Mouse (Mus musculus): ENCODE results near the gene Chic2.

Gene Chic2

DNA sequence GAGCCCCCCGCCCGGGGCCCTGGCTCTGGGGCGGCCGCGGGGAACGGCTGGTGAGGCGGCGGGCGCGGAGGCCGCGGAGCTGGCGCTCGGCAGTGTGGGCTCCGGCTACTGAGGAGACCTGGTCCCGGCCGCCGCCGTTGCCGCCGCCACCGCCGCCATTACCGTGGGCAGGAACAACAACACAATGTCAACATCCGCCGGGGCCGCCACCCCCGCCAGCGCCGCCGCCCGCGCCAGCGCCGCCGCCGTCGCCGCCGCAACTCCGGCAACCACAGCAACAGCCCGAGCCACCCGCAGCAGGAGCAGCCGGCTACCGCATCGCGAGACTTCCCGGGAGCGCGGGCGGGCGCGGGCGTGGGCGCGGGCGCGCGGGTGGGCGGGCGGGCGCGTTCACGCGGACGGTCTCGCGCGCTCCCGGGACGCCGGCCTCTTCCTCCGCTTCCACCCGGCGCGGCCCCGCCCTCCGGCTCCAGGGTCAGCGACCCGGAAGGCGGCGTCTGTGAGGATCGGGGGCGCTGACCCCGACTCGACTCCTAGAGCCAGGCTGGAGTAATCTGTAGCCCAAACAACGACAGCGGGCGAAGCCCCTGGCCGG is at the start of gene Chic2:
Chic2 (minus strand) TSS at position 465 of the 595 bp plus-strand sequence.
- DNase-seq (ENCODE audit: extremely low spot score, low spot score), result peak; percentile 88

DNA sequence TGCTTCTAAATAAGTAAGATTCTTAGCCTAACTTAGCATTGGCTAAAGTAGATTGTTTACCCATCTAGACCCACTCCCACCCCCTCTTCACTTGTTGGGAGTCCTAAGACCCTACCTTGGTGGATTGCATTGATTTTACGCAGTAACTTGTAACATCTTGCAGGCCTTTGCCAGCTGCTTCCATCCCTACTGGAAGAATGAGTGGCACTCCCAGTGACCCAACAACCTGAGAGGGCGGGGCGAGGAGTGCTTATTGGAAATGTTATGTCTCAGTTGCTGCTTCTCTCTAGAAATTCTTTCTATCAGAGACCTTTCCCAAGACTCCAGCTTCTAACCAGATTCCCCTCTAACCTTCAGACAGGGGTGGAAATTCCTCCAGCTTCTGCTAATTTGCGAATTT is 41.3 kb upstream of the Chic2 start:
- DNase-seq (ENCODE audit: extremely low spot score, low spot score), result no peak

DNA sequence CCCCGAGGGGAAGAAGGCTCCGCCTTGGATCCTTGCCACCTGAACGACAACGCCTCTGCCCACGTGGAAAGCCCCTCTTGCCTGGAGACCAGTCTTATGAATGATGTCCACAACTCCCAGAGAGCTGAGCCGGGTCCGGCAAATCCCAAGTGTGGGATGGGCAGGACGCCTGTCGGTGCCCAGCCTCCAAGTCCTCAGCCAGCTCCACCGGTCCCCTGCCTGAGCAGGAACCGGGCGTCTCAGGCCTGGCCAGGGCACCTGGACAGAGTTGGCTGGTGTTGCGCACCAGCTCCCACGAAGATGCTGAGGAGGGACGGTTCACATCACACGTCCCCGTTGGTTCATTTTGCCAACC is 40.9 kb upstream of the Chic2 start:
- DNase-seq (ENCODE audit: extremely low spot score, low spot score), result peak; percentile 45

DNA sequence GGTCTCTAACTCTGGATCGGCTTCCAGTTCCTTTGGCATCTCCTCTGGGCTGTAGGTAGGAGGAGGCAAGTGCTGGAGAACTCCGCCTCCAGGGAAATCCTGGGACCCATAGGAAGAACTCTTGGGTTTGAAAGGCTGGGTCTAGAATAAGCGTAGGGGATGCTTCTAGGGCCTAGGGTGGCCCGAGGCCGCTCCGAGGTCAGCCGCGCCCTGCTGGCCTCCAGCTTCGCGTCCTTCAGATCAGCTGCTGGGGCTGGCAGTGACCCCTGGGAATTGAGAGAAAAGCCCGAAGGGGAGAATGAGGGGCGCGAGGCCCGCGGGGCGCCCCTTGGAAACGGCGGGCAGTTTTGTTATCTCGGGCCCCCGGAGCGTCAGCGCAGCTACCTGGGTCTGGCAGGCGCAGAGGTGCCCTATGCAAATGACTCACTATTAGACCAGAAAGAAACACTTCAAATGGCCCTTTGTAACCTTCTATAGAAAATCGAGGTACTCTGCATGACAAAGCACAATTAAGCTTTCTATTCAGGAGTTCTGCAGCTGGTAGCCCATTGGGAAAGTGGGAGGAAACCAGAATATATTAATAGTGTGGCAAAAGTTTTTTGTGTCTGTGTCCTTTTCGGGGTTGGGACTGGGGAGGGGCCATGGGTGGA is 40.4 kb upstream of the Chic2 start:
- peak; percentile 55 for DNase-seq (ENCODE audit: extremely low spot score, low spot score)

DNA sequence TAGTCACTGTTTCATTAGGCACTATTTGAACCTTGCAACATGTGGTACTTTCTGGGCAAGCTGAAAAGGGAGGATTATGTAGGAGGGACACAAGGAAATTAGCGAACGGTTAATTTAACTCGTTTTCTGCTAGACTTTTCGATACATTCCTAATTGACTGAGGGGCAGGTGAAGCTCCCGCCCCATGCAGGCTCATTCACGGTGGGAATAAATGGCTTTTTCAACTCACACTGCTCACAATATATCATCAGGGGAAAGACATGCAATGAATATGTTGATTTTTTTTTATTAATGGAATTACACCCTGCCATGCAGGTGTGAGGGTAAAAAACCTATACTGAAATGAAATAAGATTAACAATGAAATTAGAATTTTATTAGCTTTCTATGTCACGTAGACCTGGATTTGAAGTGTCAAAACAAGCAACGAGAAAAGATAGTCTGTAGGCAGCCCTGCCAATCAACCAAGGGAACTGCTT is 39.9 kb upstream of the Chic2 start:
- no peak for DNase-seq (ENCODE audit: extremely low spot score, low spot score)

DNA sequence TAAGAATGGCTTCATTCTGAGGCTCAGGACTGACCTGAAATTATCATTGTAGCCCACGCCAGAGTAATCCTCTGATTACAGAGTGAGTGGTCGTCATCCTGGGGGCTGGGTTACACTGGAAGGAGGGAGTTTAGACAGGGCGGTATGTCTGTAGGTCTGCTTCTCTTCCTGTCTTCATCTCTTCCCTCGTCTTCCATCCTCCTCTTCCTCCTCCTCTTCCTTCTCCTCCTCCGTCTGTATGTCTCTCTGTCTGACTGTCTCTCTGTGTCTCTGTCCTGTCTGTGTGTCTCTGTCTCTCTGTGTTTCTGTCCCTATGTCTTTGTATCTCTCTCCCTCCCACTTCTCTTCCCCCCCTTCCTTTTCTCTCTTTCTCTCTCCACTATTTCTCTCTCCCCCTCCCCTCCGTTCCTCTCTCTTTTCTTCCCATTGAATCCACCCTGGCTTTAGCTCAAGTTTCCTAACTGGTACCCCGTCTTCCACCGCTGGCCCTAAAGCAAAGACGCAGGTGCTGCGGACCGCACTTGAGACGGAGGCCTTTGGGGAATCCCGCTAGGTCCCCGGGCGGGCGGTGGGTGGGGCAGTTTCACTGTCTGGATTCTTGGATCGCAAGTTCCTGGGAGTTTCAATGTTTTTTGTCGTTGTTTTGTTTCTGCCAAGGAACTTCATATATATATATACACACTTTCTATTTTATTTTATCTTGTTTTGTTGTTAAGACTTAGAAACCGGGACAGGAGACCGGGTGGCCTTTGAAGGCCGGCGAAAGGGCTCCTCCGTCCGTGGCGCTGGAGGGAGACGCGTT is 39.2 kb upstream of the Chic2 start:
- peak; percentile 45 for DNase-seq (ENCODE audit: extremely low spot score, low spot score)

DNA sequence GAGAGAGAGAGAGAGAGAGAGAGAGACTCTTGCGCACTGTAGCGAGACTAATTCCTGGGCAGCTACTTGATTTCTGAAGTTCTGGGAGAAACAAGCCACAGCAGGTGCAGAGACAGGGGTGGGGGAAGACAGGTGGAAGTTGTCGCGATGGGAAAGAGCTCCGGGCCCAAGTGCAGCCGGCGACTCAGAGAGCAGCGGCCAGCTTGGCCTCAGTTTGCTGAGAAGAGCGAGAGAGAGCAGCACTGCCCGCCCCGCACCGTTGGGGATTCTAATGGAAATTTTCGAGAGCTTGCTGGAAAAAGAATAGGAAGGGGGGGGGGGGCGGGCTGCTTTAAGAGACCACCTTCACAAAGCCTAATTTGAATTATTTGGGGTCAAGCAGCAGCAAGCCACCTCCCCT is 38.5 kb upstream of the Chic2 start:
- DNase-seq (ENCODE audit: extremely low spot score, low spot score), result peak; percentile 47

DNA sequence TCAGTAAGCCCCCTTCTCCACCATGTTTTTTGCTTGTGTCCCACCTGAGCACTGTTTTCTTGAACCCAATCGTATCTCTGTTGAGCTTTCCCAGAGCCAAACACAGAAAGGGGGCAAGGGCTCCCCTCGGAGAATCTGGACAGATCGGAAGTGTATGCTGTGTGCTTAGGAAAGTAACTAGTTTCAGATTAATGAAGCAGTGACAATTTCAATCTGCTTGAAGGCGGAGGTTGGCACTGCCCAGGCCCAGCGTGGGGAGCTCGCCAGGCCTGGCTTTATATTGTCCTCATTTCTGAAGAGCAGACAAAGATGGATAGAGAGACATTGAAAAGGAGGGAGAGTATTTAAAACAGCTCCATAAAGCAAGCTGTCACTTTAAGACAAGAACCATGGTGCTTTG is 37.9 kb upstream of the Chic2 start:
- peak; percentile 41 for DNase-seq (ENCODE audit: extremely low spot score, low spot score)

DNA sequence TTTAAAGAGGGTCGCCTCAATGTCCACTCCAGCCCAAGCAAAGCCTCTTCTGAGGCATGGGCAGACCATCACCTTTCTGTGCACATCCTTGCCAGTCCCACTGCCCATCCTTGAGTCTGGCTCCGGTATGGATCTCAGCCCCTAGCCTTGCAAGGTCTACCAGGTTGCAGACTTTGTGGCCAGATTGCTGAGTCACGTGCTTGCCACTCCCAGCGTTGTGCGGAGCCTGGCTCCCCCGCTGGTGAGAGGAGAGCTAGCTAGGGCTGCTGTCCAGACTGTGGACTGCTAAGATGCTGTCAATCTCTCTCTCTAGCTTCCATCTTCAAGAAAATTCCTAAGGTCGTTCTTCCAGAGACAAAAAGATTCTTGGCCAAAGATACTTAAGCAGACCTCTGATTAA is 35.0 kb upstream of the Chic2 start:
- DNase-seq (ENCODE audit: extremely low spot score, low spot score), result peak; percentile 45

DNA sequence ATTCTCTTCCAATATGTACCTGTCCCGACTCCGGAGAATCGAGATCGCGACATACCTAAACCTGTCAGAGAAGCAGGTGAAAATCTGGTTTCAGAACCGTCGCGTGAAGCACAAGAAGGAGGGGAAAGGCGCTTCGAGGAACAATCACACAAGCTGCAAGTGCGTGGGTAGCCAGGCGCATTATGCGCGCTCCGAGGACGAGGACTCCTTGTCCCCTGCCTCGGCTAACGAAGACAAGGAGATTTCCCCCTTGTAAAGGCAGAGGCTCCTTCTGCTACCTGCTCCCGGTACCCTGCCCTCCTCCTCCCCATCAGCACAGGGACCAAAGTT is 32.4 kb upstream of the Chic2 start:
- DNase-seq (ENCODE audit: extremely low spot score, low spot score), result no peak

DNA sequence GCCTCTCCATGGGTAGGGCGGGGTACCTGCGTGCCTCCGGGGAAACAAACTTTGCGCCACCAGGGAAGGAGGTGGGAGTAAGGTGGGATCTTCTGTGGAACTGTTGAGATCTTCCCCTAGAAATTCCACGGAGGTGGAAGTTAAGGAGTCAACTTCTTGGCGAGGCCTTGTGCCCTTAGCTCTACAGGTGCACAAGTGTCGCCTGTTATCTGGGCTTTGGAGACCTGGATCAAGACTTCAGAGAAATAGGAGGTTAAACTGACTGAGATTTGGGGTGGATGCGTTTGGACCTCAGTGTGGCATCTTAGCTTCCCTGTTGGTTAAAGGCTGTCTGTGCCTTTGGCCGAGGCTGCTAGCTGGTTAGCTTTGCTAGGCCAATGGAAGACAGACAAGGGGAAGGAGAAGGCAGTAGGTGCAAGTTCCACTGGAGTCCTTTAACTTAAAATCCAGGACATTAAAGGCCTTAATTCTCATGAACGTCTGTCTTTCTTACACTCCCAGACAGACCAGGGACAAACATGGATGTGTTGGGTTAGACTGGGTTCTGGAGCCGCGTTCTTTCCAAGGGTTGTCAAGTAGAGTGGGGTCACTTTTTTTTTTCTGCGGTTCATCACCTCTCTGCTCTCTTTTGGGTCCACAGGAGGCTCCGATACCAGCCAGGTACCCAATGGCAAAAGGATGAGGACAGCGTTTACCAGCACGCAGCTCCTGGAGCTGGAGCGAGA is 31.9 kb upstream of the Chic2 start:
- DNase-seq (ENCODE audit: extremely low spot score, low spot score), result peak; percentile 70

DNA sequence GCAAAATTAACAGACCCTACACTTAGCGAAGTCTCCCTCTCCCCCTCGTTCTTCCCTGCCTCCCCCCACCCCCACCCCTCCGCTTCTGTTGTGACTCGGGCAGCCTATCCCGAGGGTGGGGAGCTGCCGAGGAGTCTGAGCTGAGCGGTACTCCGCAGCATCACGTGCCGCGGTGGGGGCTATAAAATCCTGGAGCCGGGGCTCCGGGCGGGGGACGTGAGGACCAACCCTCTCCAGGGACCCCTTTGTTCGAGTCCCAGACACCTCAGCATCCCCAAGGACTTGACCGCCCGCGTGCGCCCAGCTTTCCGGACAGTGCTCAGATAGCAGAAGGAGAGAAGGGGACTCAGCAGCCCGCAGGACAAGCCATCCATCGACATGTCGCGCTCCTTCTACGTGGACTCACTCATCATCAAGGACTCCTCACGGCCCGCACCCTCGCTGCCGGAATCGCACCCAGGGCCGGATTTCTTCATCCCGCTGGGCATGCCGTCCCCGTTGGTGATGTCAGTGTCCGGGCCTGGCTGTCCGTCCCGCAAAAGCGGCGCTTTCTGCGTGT is 30.9 kb upstream of the Chic2 start, which contains the start of gene Gsx2:
Gsx2 (plus strand) TSS at position 219 of the 559 bp plus-strand sequence.
- DNase-seq (ENCODE audit: extremely low spot score, low spot score), result peak; percentile 60

DNA sequence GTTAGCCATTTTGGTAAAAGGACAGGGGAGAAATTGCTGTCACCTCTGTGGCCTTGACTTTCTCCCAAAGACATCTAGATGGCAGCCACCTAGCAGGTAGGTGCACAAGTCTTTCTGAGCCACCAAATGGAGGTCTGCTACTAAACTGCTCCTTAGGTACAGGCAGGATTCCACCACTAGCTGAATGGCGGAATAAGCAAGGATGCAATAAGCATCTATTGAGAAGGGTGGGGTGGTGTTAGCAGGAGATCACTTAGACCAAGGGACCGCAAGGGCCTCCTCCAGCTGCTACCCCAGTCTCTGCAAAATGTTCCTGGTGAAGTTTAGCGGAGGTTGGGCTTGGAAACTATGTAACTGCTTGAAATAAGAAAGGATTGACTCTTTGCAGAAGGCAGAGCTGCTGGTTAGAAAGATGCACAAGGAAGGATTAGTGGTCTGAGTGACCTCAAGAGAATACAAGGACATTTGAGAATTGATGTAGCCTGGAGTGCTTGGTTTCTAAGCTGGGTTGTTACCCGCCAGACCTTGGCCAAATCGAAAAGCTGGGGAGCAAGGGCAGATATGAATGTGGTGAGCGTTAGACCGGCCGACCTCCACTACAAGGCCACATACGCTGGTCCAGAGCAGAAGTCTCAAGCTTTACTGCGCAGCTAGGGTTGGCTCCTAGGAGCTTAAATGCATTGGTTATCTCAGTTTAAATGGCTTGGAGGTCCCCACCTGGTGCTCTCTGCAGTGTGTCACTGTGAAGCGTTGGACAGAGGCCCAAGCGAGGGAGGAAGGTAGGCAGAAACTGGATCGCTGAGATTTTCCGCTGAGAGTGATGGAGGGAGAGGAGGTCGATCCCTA is 30.2 kb upstream of the Chic2 start:
- peak; percentile 57 for DNase-seq (ENCODE audit: extremely low spot score, low spot score)

DNA sequence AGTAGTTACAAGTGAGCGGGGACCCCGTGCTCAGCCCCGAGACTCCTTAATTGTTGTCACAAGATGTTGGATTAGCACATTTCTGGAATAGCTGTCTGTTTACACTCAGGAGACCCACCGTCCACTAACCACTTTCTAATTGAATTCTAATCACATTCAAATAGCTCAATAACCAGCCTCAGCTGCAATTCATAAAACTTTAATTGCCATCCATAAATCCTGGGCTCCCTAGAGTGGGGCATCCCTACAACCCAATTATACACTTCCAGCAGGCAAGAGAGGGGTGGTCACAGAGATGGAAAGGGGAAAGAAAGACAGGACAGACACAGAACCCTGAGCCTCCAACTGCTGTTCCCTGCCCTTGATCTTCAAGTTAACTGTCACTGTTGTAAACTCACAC is 29.6 kb upstream of the Chic2 start:
- DNase-seq (ENCODE audit: extremely low spot score, low spot score), result peak; percentile 35

DNA sequence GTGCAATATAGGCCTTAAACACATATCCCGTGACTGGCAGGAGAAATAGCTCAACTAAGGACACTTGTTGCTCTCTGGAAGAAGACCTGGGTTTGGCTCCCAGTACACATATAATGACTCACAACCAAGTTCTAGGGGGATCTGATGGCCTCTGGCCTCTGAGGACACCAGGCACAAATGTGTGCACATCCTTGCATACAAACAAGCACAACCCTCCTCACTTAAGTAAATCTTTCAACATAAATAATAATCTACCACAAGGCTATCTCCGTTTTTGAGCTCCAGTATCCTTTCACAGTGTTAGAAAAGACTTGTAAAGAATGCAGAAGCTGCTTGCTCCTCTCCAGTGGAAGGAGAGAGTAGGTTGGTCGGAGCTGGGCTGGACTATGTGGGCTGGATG is 29.1 kb upstream of the Chic2 start:
- DNase-seq (ENCODE audit: extremely low spot score, low spot score), result peak; percentile 28

DNA sequence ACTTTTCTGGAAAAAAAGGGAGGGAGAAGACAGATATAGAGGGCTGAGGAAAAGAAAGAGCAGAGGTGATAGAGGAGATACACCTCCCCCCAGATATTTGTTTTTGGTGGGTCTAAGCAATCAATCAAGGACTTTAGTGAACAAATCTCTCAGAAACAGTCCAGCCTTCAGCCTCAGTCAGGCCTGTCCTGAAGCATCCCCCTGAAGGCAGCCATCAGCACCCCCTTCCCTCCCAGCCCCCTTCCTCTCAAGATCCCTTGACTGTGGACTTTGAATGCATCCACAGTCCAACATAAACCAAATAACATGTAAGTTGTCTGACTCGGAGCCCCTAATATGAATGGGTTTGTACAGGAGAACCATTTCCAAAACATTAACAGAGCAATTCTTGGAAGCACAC is 28.6 kb upstream of the Chic2 start:
- no peak for DNase-seq (ENCODE audit: extremely low spot score, low spot score)

DNA sequence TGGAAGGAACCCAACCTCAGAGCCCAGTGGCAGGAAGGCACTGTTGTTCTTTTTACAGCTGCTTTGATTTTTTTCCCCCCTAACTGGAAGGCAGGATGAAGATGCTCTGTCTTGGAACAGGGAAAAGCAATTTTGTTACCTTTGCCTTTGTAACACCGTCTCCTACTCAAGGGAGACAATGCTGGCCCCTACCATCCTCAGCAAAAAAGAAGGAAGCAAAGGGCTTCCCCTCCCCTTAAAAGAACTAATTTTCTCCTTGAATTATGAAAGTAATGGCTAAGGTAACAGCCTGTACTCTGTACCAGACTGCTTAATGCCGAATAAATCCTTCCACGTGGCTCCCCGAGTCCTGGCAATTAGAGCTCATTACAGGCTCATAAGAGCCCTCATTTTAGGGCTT is 28.0 kb upstream of the Chic2 start:
- DNase-seq (ENCODE audit: extremely low spot score, low spot score), result no peak

DNA sequence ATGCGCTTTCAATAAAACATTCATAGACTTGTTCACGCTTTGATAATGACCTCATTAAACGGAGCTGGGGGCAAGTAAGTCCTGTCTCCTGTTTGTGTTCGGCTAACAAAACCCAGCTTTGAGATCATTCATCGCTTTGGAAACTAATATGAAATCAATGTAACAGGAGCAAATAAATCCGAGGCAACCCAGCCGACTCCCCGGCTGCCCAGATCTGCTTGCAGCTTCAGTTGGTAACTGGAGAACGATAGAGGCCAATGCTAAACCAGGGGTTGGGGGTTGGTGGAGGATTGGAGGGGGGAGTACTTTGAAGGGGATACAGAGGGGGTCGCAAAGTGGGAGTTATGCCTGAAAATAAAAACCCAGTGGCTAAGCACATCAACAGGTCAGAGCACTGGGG is 27.4 kb upstream of the Chic2 start:
- DNase-seq (ENCODE audit: extremely low spot score, low spot score), result peak; percentile 52

DNA sequence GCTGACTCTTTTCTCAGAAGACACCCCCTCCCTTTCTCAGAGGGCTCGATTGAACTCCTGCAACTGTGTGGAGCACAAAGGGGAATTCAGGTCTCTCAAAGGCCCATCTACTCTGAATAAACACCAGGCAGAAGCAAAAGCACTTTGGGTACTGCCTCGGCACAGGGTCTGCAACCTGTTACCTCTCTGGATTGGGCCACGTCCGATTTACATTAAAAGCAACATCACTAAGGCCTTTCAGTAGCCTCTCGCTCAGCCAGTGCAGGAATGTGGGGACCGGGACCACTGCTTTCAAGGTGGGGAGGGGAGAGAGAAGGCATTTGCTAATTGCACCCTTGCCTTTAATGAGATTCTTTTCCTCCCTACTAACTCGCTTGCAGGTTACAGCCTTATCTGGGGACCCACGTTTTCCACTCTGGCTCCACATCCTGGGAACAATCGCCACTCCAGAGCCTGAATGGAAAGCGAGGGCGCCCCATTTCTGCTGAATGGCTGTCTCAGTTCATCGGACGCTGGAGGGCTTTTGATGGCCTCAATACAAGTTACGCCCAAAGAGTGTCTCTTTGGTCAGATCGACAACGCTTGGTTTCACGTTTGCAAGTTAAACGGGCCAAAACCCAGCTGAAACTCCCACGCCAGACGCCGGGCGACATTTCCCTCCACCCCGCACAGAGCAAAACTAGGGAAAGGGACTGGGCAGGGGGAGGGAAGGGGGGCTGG is 26.2 kb upstream of the Chic2 start:
- DNase-seq (ENCODE audit: extremely low spot score, low spot score), result peak; percentile 57

DNA sequence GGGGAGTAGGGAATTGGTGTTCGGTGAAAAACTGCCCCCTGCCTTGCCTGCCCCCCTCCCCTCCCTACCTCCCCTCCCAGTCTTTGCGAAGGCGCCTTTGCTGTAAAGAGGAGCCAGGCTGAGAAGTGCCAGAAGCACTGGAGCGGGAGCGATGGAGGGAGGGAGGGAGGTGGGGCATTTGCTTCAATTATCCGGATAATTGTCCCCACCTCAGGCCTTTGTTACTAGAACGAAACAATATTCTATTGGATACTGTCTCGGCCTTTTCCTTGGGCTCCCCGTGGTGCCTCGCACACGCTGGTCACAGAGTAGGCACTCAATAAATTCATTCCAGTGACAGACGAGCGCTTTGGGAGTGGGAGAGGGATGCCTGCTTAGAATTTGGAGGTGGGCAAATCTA is 25.6 kb upstream of the Chic2 start:
- DNase-seq (ENCODE audit: extremely low spot score, low spot score), result peak; percentile 46

All from neural tube, embryonic 10.5 days (tissue).